Mouse (Mus musculus): Measurements from ENCODE around the gene Cerk. TPM values are rescaled to one million over a fixed set of nuclear protein-coding genes. Genes with fewer than 3 reads are reported as not detected.

Cerk gene
- 20.6 and 22.3 TPM in 2 replicates for polyA plus RNA-seq (2015; fragmentation: Nextera tagmentation; extraction: Ambion mirVana)

GRCm38 (mm10) chr15:86185689-86186569 is at the start of gene Cerk:
Gene Cerk, minus strand, starts transcription at chr15:86186141.
- Histone ChIP-seq H3K4me3 (replicated peaks) (peak within 1 kb of the TSS; percentile 86), H3K9me3 (no peaks in the 10 kb centered on the region), H3K4me2 (replicated peaks) (peak within 1 kb of the TSS; percentile 82), H3K9ac (replicated peaks) (peak within 1 kb of the TSS; percentile 95), H3K27ac (peak within 1 kb of the TSS; percentile 90), H3K4me1 (replicated peaks) (peaks cover 60% of the 10 kb centered on the region), H3K36me3 (no peaks in the 10 kb centered on the region), H3K27me3 (peaks cover 5% of the 10 kb centered on the region; the same call in 1 of the 2 replicates)
- 3% methylated on average over 42 of the region's 43 CpGs for WGBS
- peak; percentile 73 for ATAC-seq

- ATAC-seq: no peak
- H3K27me3 ChIP-seq: no peaks in the 10 kb centered on the region
- peaks cover 15% of the 10 kb centered on the region for H3K36me3 ChIP-seq
- no peak overlapping the region for H3K4me3 ChIP-seq (replicated peaks)
- 87% methylated on average over 22 of the region's 22 CpGs for WGBS
- H3K9me3 ChIP-seq: no peaks in the 10 kb centered on the region
- H3K4me1 ChIP-seq (replicated peaks): peaks cover 17% of the 10 kb centered on the region
- no peak overlapping the region for H3K4me2 ChIP-seq (replicated peaks)
- H3K9ac ChIP-seq (replicated peaks): no peak overlapping the region
- H3K27ac ChIP-seq: no peak overlapping the region
Measured at GRCm38 (mm10) chr15:86234517-86235441, 48.8 kb upstream of the Cerk start.

GRCm38 (mm10) chr15:86234001-86234400 is 48.1 kb upstream of the Cerk start:
- Histone ChIP-seq H3K27me3 (no peaks in the 10 kb centered on the region), H3K36me3 (peaks cover 15% of the 10 kb centered on the region), H3K9ac (replicated peaks) (no peak overlapping the region), H3K4me3 (replicated peaks) (no peak overlapping the region), H3K9me3 (no peaks in the 10 kb centered on the region), H3K4me2 (replicated peaks) (no peak overlapping the region), H3K27ac (no peak overlapping the region), H3K4me1 (replicated peaks) (peaks cover 23% of the 10 kb centered on the region)
- 91% methylated on average over 5 of the region's 5 CpGs for WGBS
- ATAC-seq: no peak

GRCm38 (mm10) chr15:86231831-86232512 is 46.0 kb upstream of the Cerk start:
- H3K9ac ChIP-seq (replicated peaks): no peak overlapping the region
- H3K4me1 ChIP-seq (replicated peaks): peaks cover 23% of the 10 kb centered on the region
- WGBS: 71% methylated on average over 7 of the region's 7 CpGs
- no peak overlapping the region for H3K27ac ChIP-seq
- H3K4me3 ChIP-seq (replicated peaks): no peak overlapping the region
- no peak overlapping the region for H3K4me2 ChIP-seq (replicated peaks)
- H3K36me3 ChIP-seq: peaks cover 11% of the 10 kb centered on the region
- no peaks in the 10 kb centered on the region for H3K27me3 ChIP-seq
- H3K9me3 ChIP-seq: no peaks in the 10 kb centered on the region
- ATAC-seq: no peak

- Histone ChIP-seq H3K4me2 (replicated peaks) (no peak overlapping the region), H3K27me3 (no peaks in the 10 kb centered on the region), H3K36me3 (peaks cover 11% of the 10 kb centered on the region; the same call in 1 of the 2 replicates), H3K27ac (no peak overlapping the region), H3K9ac (replicated peaks) (no peak overlapping the region), H3K9me3 (no peaks in the 10 kb centered on the region), H3K4me3 (replicated peaks) (no peak overlapping the region), H3K4me1 (replicated peaks) (peaks cover 23% of the 10 kb centered on the region)
- WGBS: 97% methylated on average over 1 of the region's 1 CpGs
- ATAC-seq: no peak
Measured at GRCm38 (mm10) chr15:86231170-86231569, 45.2 kb upstream of the Cerk start.

- H3K9me3 ChIP-seq: no peaks in the 10 kb centered on the region
- H3K4me1 ChIP-seq (replicated peaks): peaks cover 23% of the 10 kb centered on the region
- H3K27me3 ChIP-seq: no peaks in the 10 kb centered on the region
- H3K9ac ChIP-seq (replicated peaks): no peak overlapping the region
- H3K36me3 ChIP-seq: no peaks in the 10 kb centered on the region
- 77% methylated on average over 11 of the region's 11 CpGs for WGBS
- H3K4me2 ChIP-seq (replicated peaks): no peak overlapping the region
- H3K4me3 ChIP-seq (replicated peaks): no peak overlapping the region
- H3K27ac ChIP-seq: no peak overlapping the region
- no peak for ATAC-seq
Measured at GRCm38 (mm10) chr15:86229623-86230022, 43.7 kb upstream of the Cerk start.

GRCm38 (mm10) chr15:86229088-86229487 is 43.1 kb upstream of the Cerk start:
- H3K4me2 ChIP-seq (replicated peaks): no peak overlapping the region
- H3K9ac ChIP-seq (replicated peaks): no peak overlapping the region
- 90% methylated on average over 8 of the region's 8 CpGs for WGBS
- no peak for ATAC-seq
- H3K4me1 ChIP-seq (replicated peaks): peaks cover 23% of the 10 kb centered on the region
- H3K36me3 ChIP-seq: no peaks in the 10 kb centered on the region
- no peaks in the 10 kb centered on the region for H3K27me3 ChIP-seq
- no peak overlapping the region for H3K4me3 ChIP-seq (replicated peaks)
- H3K9me3 ChIP-seq: no peaks in the 10 kb centered on the region
- H3K27ac ChIP-seq: no peak overlapping the region

GRCm38 (mm10) chr15:86228186-86228585 is 42.2 kb upstream of the Cerk start:
- H3K9me3 ChIP-seq: no peaks in the 10 kb centered on the region
- H3K4me3 ChIP-seq (replicated peaks): no peak overlapping the region
- no peak overlapping the region for H3K4me2 ChIP-seq (replicated peaks)
- ATAC-seq: no peak
- no peaks in the 10 kb centered on the region for H3K36me3 ChIP-seq
- H3K27ac ChIP-seq: no peak overlapping the region
- no peaks in the 10 kb centered on the region for H3K27me3 ChIP-seq
- H3K4me1 ChIP-seq (replicated peaks): peaks cover 23% of the 10 kb centered on the region
- no peak overlapping the region for H3K9ac ChIP-seq (replicated peaks)
- WGBS: 49% methylated on average over 3 of the region's 3 CpGs

GRCm38 (mm10) chr15:86226968-86227367 is 41.0 kb upstream of the Cerk start:
- H3K4me1 ChIP-seq (replicated peaks): peaks cover 20% of the 10 kb centered on the region
- no peak overlapping the region for H3K4me2 ChIP-seq (replicated peaks)
- H3K36me3 ChIP-seq: no peaks in the 10 kb centered on the region
- H3K9ac ChIP-seq (replicated peaks): no peak overlapping the region
- no peak overlapping the region for H3K4me3 ChIP-seq (replicated peaks)
- ATAC-seq: no peak
- WGBS: 79% methylated on average over 2 of the region's 2 CpGs
- H3K9me3 ChIP-seq: no peaks in the 10 kb centered on the region
- H3K27me3 ChIP-seq: no peaks in the 10 kb centered on the region
- no peak overlapping the region for H3K27ac ChIP-seq

GRCm38 (mm10) chr15:86226221-86226620 is 40.3 kb upstream of the Cerk start:
- Histone ChIP-seq H3K9ac (replicated peaks) (no peak overlapping the region), H3K9me3 (no peaks in the 10 kb centered on the region), H3K27ac (no peak overlapping the region), H3K27me3 (no peaks in the 10 kb centered on the region), H3K4me1 (replicated peaks) (peaks cover 15% of the 10 kb centered on the region), H3K4me3 (replicated peaks) (no peak overlapping the region), H3K36me3 (no peaks in the 10 kb centered on the region), H3K4me2 (replicated peaks) (no peak overlapping the region)
- WGBS: 84% methylated on average over 5 of the region's 5 CpGs
- ATAC-seq: no peak

GRCm38 (mm10) chr15:86224972-86225551 is 39.1 kb upstream of the Cerk start:
- H3K4me1 ChIP-seq (replicated peaks): peaks cover 9% of the 10 kb centered on the region
- no peak overlapping the region for H3K27ac ChIP-seq
- H3K9me3 ChIP-seq: no peaks in the 10 kb centered on the region
- no peaks in the 10 kb centered on the region for H3K36me3 ChIP-seq
- H3K4me2 ChIP-seq (replicated peaks): no peak overlapping the region
- no peak for ATAC-seq
- no peak overlapping the region for H3K9ac ChIP-seq (replicated peaks)
- H3K27me3 ChIP-seq: no peaks in the 10 kb centered on the region
- 94% methylated on average over 7 of the region's 7 CpGs for WGBS
- no peak overlapping the region for H3K4me3 ChIP-seq (replicated peaks)
